Mouse (Mus musculus) cortical plate, adult 2 months (tissue): ENCODE results near the gene Gm20662. TPM values are rescaled to one million over a fixed set of nuclear protein-coding genes. Genes with fewer than 3 reads are reported as not detected.
A peak's percentile ranks its signal among the peaks of the same experiment; 100 is the strongest.

Source experiments
- H3K27ac ChIP-seq: fragments of 200-500 bp; 2 replicates; pipeline ENCODE4 v1.5.1; 2012; ENCODE audit warnings: low read length, control low read depth, inconsistent platforms; ENCODE audit not compliant: insufficient read depth
- H3K4me1 ChIP-seq: fragments of 200-500 bp; 2 replicates; pipeline ENCODE4 v1.6.1; 2011; ENCODE audit warnings: low read length; ENCODE audit not compliant: control insufficient read depth, insufficient read depth
- H3K4me3 ChIP-seq: fragments of 200-500 bp; 2 replicates; pipeline ENCODE4 v1.5.1; 2011; ENCODE audit warnings: mild to moderate bottlenecking, low read length, control low read depth; ENCODE audit not compliant: insufficient read depth
- CTCF ChIP-seq: fragments of 200-500 bp; IDR thresholded peaks from 2 replicates; pipeline ENCODE4 v1.5.1; 2011; ENCODE audit warnings: mild to moderate bottlenecking, control low read depth, low read length; ENCODE audit not compliant: insufficient read depth; ENCODE audit errors: extremely low read depth
- POLR2A ChIP-seq: fragments of 200-500 bp; IDR thresholded peaks from 2 replicates; pipeline ENCODE4 v1.6.1; 2011; ENCODE audit warnings: mild to moderate bottlenecking, low read length, control low read depth; ENCODE audit not compliant: insufficient read depth; ENCODE audit errors: extremely low read depth
- polyA plus RNA-seq: library from polyadenylated mRNA; depleted of rRNA; stranded (reverse); fragments of >200 nt; gene quantifications from 2 replicates; pipeline ENCODE4 v1.2.3, GENCODE M21; 2012; rRNA removed

Gm20662 gene
- polyA plus RNA-seq, 1 experiment, result 5.6 TPM

GRCm38 (mm10) chr9:108093586-108093985 lies 97.4 kb downstream of the Gm20662 start:
- no peak overlapping the region for H3K27ac ChIP-seq
- peaks cover 4% of the 10 kb centered on the region; the same call in 1 of the 2 replicates for H3K4me1 ChIP-seq
- TF ChIP-seq CTCF, result no peak
- TF ChIP-seq POLR2A, result no peak
- peak overlapping the region; percentile 31; the same call in 1 of the 2 replicates for H3K4me3 ChIP-seq

DNA sequence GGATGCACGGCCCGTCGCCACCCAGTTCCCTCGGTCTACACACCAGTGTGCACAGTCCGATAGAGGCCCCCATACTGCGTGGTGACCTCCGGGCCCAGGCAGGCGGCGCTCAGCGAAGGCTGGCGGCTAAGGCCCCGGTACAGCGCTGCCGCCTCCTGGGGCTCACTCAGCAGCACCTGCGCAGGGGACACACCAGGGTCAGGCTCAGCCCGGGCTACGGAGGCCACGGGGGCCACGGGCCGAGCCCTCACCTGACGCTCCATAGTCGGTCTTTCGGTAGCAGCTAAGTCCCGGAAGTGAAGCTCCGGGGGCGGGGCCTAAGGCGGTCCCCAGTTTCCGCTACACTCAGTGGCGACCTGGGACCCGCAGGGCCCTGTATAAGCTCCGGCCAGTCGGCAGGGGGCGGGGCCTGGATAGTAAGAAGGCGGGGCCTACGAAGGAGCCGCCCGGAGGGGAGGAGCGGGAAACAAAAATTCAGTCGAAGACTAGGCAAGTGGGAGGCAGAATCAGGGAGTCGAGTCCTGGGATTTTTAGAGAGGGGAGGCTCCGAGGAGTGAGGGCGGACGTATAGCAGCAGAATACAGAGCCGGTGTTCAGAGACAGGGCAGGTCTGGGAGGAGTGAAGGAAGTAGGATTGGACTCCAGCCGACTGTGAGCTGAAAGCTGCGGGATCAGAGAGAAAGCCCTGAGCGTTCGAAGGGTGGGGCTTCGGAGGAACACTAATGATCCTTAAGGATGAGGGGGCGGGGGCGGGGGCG lies 98.2 kb downstream of the Gm20662 start, which contains the start of gene Apeh:
Gene Apeh, minus strand, starts transcription at position 423 of the 758 bp plus-strand sequence.
- H3K4me1 ChIP-seq, result peaks cover 4% of the 10 kb centered on the region; the same call in 1 of the 2 replicates
- no peak within 1 kb of the TSS for H3K27ac ChIP-seq
- TF ChIP-seq POLR2A (peak; percentile 28; the same call in 1 of the 2 replicates), CTCF (no peak)
- H3K4me3 ChIP-seq, result peak within 1 kb of the TSS; percentile 31

Other genes starting within 250 kb of the Gm20662 start
- 138 and 156 TPM in 2 replicates for gene Rbm5, start 225.4 kb upstream of the Gm20662 start, polyA plus RNA-seq
- gene Rbm6, start 123.1 kb upstream of the Gm20662 start, polyA plus RNA-seq, result 60.7 and 62.5 TPM in 2 replicates
- gene Mon1a, start 108.2 kb upstream of the Gm20662 start, polyA plus RNA-seq, result 29.4 and 31.2 TPM in 2 replicates
- gene Mst1r, start 89.5 kb upstream of the Gm20662 start, polyA plus RNA-seq, result 2.0 and 2.4 TPM in 2 replicates
- gene Actl11, start 67.9 kb upstream of the Gm20662 start, polyA plus RNA-seq, result not detected in 2 replicates
- 459 and 489 TPM in 2 replicates for gene Camkv, start 60.7 kb upstream of the Gm20662 start, polyA plus RNA-seq
- 11.1 and 15.7 TPM in 2 replicates for gene Traip, start 46.2 kb upstream of the Gm20662 start, polyA plus RNA-seq
- gene Uba7, start 20.8 kb upstream of the Gm20662 start, polyA plus RNA-seq, result 13.5 and 14.9 TPM in 2 replicates
- gene Gm20661, start 13.3 kb upstream of the Gm20662 start, polyA plus RNA-seq, result 0.15 and 0.35 TPM in 2 replicates
- 4.8 and 7.4 TPM in 2 replicates for gene Inka1, start 10.5 kb upstream of the Gm20662 start, polyA plus RNA-seq
- 1.9 and 4.2 TPM in 2 replicates for gene Cdhr4, start 3.9 kb upstream of the Gm20662 start, polyA plus RNA-seq
- 180 and 186 TPM in 2 replicates for gene Ip6k1, start 6.2 kb downstream of the Gm20662 start, polyA plus RNA-seq
- 14.4 and 14.5 TPM in 2 replicates for gene Gmppb, start 52.9 kb downstream of the Gm20662 start, polyA plus RNA-seq
- 1.6 and 1.7 TPM in 2 replicates for gene Amigo3, start 56.8 kb downstream of the Gm20662 start, polyA plus RNA-seq
- 0.10 TPM in 1 of 2 replicates, not detected in the other for gene Mst1, start 84.1 kb downstream of the Gm20662 start, polyA plus RNA-seq
- 76.2 and 82.3 TPM in 2 replicates for gene Rnf123, start 87.0 kb downstream of the Gm20662 start, polyA plus RNA-seq
- gene Apeh, start 98.3 kb downstream of the Gm20662 start, polyA plus RNA-seq, result 26.1 TPM in 2 replicates
- gene Bsn, start 194.0 kb downstream of the Gm20662 start, polyA plus RNA-seq, result 105 and 106 TPM in 2 replicates